Mouse (Mus musculus) bone marrow, adult 2 months (tissue): ENCODE measurements around the gene Gdpd2. TPM values are rescaled to one million over a fixed set of nuclear protein-coding genes. Genes with fewer than 3 reads are reported as not detected.

Experiments
- H3K27ac ChIP-seq: fragments of 200-500 bp; 2 replicates; pipeline ENCODE4 v1.5.1; 2012; ENCODE audit warnings: low read depth, mild to moderate bottlenecking, control low read depth, inconsistent platforms, low read length; ENCODE audit not compliant: control insufficient read depth, poor library complexity, insufficient read depth
- H3K4me1 ChIP-seq: fragments of 200-500 bp; 2 replicates; pipeline ENCODE4 v1.6.1; 2011; ENCODE audit warnings: low read length; ENCODE audit not compliant: control insufficient read depth, insufficient read depth
- H3K4me3 ChIP-seq: fragments of 200-500 bp; replicated peaks from 2 replicates; pipeline ENCODE3; 2011; ENCODE audit warnings: mild to moderate bottlenecking, low read depth, low read length, control low read depth; ENCODE audit not compliant: control insufficient read depth
- CTCF ChIP-seq: fragments of 200-500 bp; IDR thresholded peaks from 2 replicates; pipeline ENCODE4 v1.5.1; 2011; ENCODE audit warnings: low read length, control low read depth; ENCODE audit not compliant: control insufficient read depth, insufficient read depth
- POLR2A ChIP-seq: fragments of 200-500 bp; IDR thresholded peaks from 2 replicates; pipeline ENCODE4 v1.6.1; 2011; ENCODE audit warnings: low read depth, mild to moderate bottlenecking, control low read depth, low read length, borderline replicate concordance; ENCODE audit not compliant: control insufficient read depth
- WGBS: fragments of 180-500 bp; shearing (Covaris S2); methylation state at CpG from one replicate; pipeline ENCODE4 v1.1.7; 2018; 5-methylcytosine and 5-hydroxymethylcytosine counted together
- polyA plus RNA-seq: library from polyadenylated mRNA; stranded (reverse); fragments of >200 nt; gene quantifications from 2 replicates; pipeline ENCODE4 v1.2.4, GENCODE M21; 2011; ENCODE audit warnings: low replicate concordance; ENCODE audit not compliant: missing spikeins, insufficient read depth, insufficient read length

Gene Gdpd2
- polyA plus RNA-seq, 1 experiment: 76.7 TPM

- TF ChIP-seq POLR2A: no peak
- no peak for TF ChIP-seq CTCF
- 72% methylated on average over 7 of the region's 7 CpGs for WGBS
These were observed 4.7 kb downstream of the Gdpd2 start for GRCm38 (mm10) chrX:100734359-100734758.

GRCm38 (mm10) chrX:100738918-100739317, 9.2 kb downstream of the Gdpd2 start:
- 23% methylated on average over 14 of the region's 14 CpGs for WGBS
- no peak overlapping the region for H3K27ac ChIP-seq
- TF ChIP-seq POLR2A (no peak), CTCF (peak; percentile 41)
- H3K4me3 ChIP-seq: no peak overlapping the region
- H3K4me1 ChIP-seq: no peaks in the 10 kb centered on the region; the same call in 1 of the 2 replicates

More at GRCm38 (mm10) chrX:100734359-100734758, 4.7 kb downstream of the Gdpd2 start:
- Histone ChIP-seq H3K4me3 (no peak overlapping the region), H3K4me1 (no peaks in the 10 kb centered on the region), H3K27ac (no peak overlapping the region)

- Histone ChIP-seq H3K27ac (no peak overlapping the region), H3K4me1 (no peaks in the 10 kb centered on the region; the same call in 1 of the 2 replicates), H3K4me3 (no peak overlapping the region)
- 16% methylated on average over 10 of the region's 10 CpGs for WGBS
- no peak for TF ChIP-seq POLR2A
These were observed 9.8 kb downstream of the Gdpd2 start for GRCm38 (mm10) chrX:100739443-100739842.

GRCm38 (mm10) chrX:100740785-100741184, 11.1 kb downstream of the Gdpd2 start:
- 15% methylated on average over 6 of the region's 6 CpGs for WGBS
- Histone ChIP-seq H3K27ac (no peak overlapping the region), H3K4me3 (no peak overlapping the region), H3K4me1 (no peaks in the 10 kb centered on the region; the same call in 1 of the 2 replicates)
- TF ChIP-seq CTCF (no peak), POLR2A (no peak)

GRCm38 (mm10) chrX:100741940-100742339, 12.3 kb downstream of the Gdpd2 start:
- WGBS: 36% methylated on average over 10 of the region's 10 CpGs

GRCm38 (mm10) chrX:100765855-100766254, 36.2 kb downstream of the Gdpd2 start:
- TF ChIP-seq POLR2A: no peak
- TF ChIP-seq CTCF: no peak
- no peak overlapping the region for H3K4me3 ChIP-seq
- H3K27ac ChIP-seq: no peak overlapping the region
- WGBS: 75% methylated on average over 6 of the region's 6 CpGs
- H3K4me1 ChIP-seq: no peaks in the 10 kb centered on the region

More at GRCm38 (mm10) chrX:100741940-100742339, 12.3 kb downstream of the Gdpd2 start:
- Histone ChIP-seq H3K27ac (no peak overlapping the region), H3K4me3 (no peak overlapping the region), H3K4me1 (no peaks in the 10 kb centered on the region; the same call in 1 of the 2 replicates)
- TF ChIP-seq POLR2A: no peak
- TF ChIP-seq CTCF: peak; percentile 44; the same call in 1 of the 2 replicates

GRCm38 (mm10) chrX:100767181-100767884, 37.7 kb downstream of the Gdpd2 start, which contains the start of gene Dlg3:
Gene Dlg3 (plus strand): TSS chrX:100767722.
- Histone ChIP-seq H3K4me3 (no peak within 1 kb of the TSS), H3K27ac (no peak within 1 kb of the TSS), H3K4me1 (no peaks in the 10 kb centered on the region)
- 20% methylated on average over 26 of the region's 26 CpGs for WGBS
- TF ChIP-seq CTCF: no peak
- no peak for TF ChIP-seq POLR2A

- no peak overlapping the region for H3K27ac ChIP-seq
- H3K4me3 ChIP-seq: no peak overlapping the region
- 27% methylated on average over 26 of the region's 36 CpGs for WGBS
- TF ChIP-seq CTCF: no peak
- no peak for TF ChIP-seq POLR2A
- H3K4me1 ChIP-seq: no peaks in the 10 kb centered on the region
These were observed 38.4 kb downstream of the Gdpd2 start for GRCm38 (mm10) chrX:100767885-100768626.

GRCm38 (mm10) chrX:100769281-100769680, 39.6 kb downstream of the Gdpd2 start:
- H3K27ac ChIP-seq: no peak overlapping the region
- WGBS: 89% methylated on average over 5 of the region's 5 CpGs
- H3K4me3 ChIP-seq: no peak overlapping the region
- no peaks in the 10 kb centered on the region for H3K4me1 ChIP-seq
- TF ChIP-seq POLR2A (no peak), CTCF (no peak)
